8 mouse cellular contexts compared by ENCODE assay signal in the genomic region with DNA sequence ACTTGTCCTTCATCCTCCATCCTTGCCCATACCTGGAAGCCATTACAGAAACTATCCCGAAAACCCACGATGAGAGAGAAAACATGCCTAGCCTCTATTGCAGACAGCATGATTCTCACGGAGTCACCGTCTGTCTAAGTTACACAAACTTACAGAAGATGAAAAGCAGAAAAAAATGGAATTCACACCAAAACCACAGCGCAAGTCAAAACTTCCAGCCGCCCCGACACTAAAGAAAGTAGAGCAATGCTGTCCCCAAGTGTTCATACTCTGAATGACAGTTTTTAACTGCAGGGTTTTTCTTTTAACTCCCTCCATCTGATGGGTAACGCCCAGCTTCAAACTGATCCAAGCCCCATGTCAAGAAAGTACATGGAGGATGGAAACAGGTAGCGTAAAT. TPM values are rescaled to one million over a fixed set of nuclear protein-coding genes. Genes with fewer than 3 reads are reported as not detected.
DNase-seq lines count a peak whose midpoint lies in the region; ATAC-seq and TF ChIP-seq lines count a peak whose summit lies in the region.

No protein-coding gene starts in this region.

- no peak for TF ChIP-seq POLR2A in cerebellum, adult 2 months (IDR thresholded peaks at IDR 0.05; ENCODE audit: borderline replicate concordance, insufficient read depth, low read length)

- H3K27me3 ChIP-seq in kidney, embryonic 16.5 days (ENCODE audit: insufficient read depth, low read length) = no peaks in the 10 kb centered on the region
- no peaks in the 10 kb centered on the region for H3K27me3 ChIP-seq in cerebellum, adult 2 months (ENCODE audit: control insufficient read depth, insufficient read depth, low read length)

- no peaks in the 10 kb centered on the region for H3K36me3 ChIP-seq in kidney, embryonic 16.5 days (ENCODE audit: insufficient read depth, low read length)
- H3K36me3 ChIP-seq in ES-E14 (ENCODE audit: control insufficient read depth, insufficient read depth, low read length, poor library complexity, severe bottlenecking) = no peaks in the 10 kb centered on the region

- DNase-seq in kidney, adult 18-20 months = peak; percentile 20
- peak; percentile 47 for DNase-seq in ES-E14 (ENCODE audit: low read depth, low spot score)
- DNase-seq in cerebellum, adult 2 months = peak; percentile 17 to 36
- peak; percentile 11 for DNase-seq in gastrocnemius, postnatal 14 days
- DNase-seq in layer of hippocampus, adult 9-11 months = peak; percentile 44
- DNase-seq in mesoderm, embryonic 11.5 days (ENCODE audit: low read depth, low spot score) = peak; percentile 68
- DNase-seq in thymus, postnatal 36 days = peak; percentile 17 to 25

- H3K4me3 ChIP-seq in kidney, embryonic 16.5 days (ENCODE audit: low read length) = no peak overlapping the region
- H3K4me3 ChIP-seq in ES-E14 (ENCODE audit: insufficient read depth in 1 of 2, low read depth in 1 of 2, low read length in 2 of 2, poor library complexity in 1 of 2, severe bottlenecking in 1 of 2) = no peak overlapping the region
- no peak overlapping the region for H3K4me3 ChIP-seq in cerebellum, adult 2 months (replicated peaks; ENCODE audit: insufficient read depth, low read depth, low read length)

- no peak overlapping the region for H3K9ac ChIP-seq in kidney, embryonic 16.5 days (replicated peaks; ENCODE audit: low read length)
- H3K9ac ChIP-seq in ES-E14 (ENCODE audit: insufficient read depth, low read depth, low read length, poor library complexity, severe bottlenecking) = no peak overlapping the region

- H3K27ac ChIP-seq in kidney, embryonic 16.5 days (ENCODE audit: low read length) = no peak overlapping the region
- no peak overlapping the region for H3K27ac ChIP-seq in ES-E14 (ENCODE audit: insufficient read depth, low read depth, low read length, poor library complexity, severe bottlenecking)
- H3K27ac ChIP-seq in cerebellum, adult 2 months (ENCODE audit: insufficient read depth, low read length) = no peak overlapping the region

- 25% methylated on average over 9 of the region's 9 CpGs for WGBS in kidney, embryonic 16.5 days
- 24% methylated on average over 9 of the region's 9 CpGs for WGBS in cerebellum, adult 2 months

- H3K4me1 ChIP-seq in kidney, embryonic 16.5 days (ENCODE audit: insufficient read depth, low read length) = no peaks in the 10 kb centered on the region
- H3K4me1 ChIP-seq in ES-E14 (ENCODE audit: control insufficient read depth in 2 of 2, insufficient read depth in 2 of 2, low read length in 2 of 2, poor library complexity in 1 of 2) = no peaks in the 10 kb centered on the region
- H3K4me1 ChIP-seq in cerebellum, adult 2 months (ENCODE audit: control insufficient read depth, insufficient read depth, low read length) = no peaks in the 10 kb centered on the region

- TF ChIP-seq CTCF in cerebellum, adult 2 months (IDR thresholded peaks at IDR 0.05; ENCODE audit: borderline replicate concordance, insufficient read depth, low read depth, low read length) = peak; percentile 44; the same call in 1 of the 2 replicates

- no peaks in the 10 kb centered on the region for H3K9me3 ChIP-seq in kidney, embryonic 16.5 days (ENCODE audit: low read length)
- no peaks in the 10 kb centered on the region for H3K9me3 ChIP-seq in ES-E14 (ENCODE audit: control insufficient read depth, insufficient read depth, low read depth, low read length)

- in situ Hi-C loops in ES-E14 (cut with MboI; ENCODE audit: low sequenced_read_pairs in 2 of 2, unreplicated experiment in 2 of 2) = loop anchor here in 1 of 2 experiments (25.0 kb wide), 2 partner anchors 185 to 485 kb away; no protein-coding TSS in a partner anchor

- intact Hi-C loops in gastrocnemius, postnatal 14 days (cut with DNase I; ENCODE audit: low total_unique reads) = loop anchor here (5.0 kb wide), 1 partner anchor 70 kb away; no protein-coding TSS in a partner anchor

- no peak for ATAC-seq in kidney, embryonic 16.5 days (ENCODE audit: low FRiP score, low TSS enrichment)

- no peak overlapping the region for H3K4me2 ChIP-seq in kidney, embryonic 16.5 days (replicated peaks; ENCODE audit: low read depth, low read length)

TF ChIP-seq in ES-E14, 5 proteins besides CTCF, POLR2A, EP300 and RAD21:
- TF ChIP-seq ZNF384 (IDR thresholded peaks at IDR 0.05; ENCODE audit: low read depth, low read length) (no peak), MAFK (IDR thresholded peaks at IDR 0.05; ENCODE audit: insufficient read depth, low read depth, low read length) (no peak), ZC3H11A (IDR thresholded peaks at IDR 0.05; ENCODE audit: borderline replicate concordance, low read depth, low read length) (peak; percentile 70; the same call in 1 of the 2 replicates), HCFC1 (IDR thresholded peaks at IDR 0.05; ENCODE audit: borderline replicate concordance, insufficient read depth, low read length) (no peak), CHD2 (IDR thresholded peaks at IDR 0.05; ENCODE audit: low read depth, low read length) (no peak)

RNA-seq across cellular contexts. Expression of gene Akr1b3, which starts 39.6 kb away (rescaled TPM):
- polyA plus RNA-seq in kidney, embryonic 16.5 days (2015; fragmentation: Nextera tagmentation; extraction: Ambion mirVana) = 195 and 200 TPM in 2 replicates
- total RNA-seq in ES-E14 (2012; rRNA removed) = 321 and 431 TPM in 2 replicates
- 72.7 and 73.5 TPM in 2 replicates for polyA plus RNA-seq in cerebellum, adult 2 months (2012; rRNA removed)
- 100 to 1,000 TPM; 202 to 210 TPM for total RNA-seq in gastrocnemius, postnatal 14 days (2021)

Comparison
In these comparisons a context has a peak if more than half of its experiments do, and no peak if none do; other contexts are left out.
1. DNase-seq: peak in every context shown above with its lines; median percentile 68 in mesoderm, embryonic 11.5 days; 47 in ES-E14; 44 in layer of hippocampus, adult 9-11 months; 26 in cerebellum, adult 2 months; 21 in thymus, postnatal 36 days; 20 in kidney, adult 18-20 months; 11 in gastrocnemius, postnatal 14 days.